Mouse (Mus musculus): ENCODE results near the gene Cul7. TPM values are rescaled to one million over a fixed set of nuclear protein-coding genes. Genes with fewer than 3 reads are reported as not detected.

Cul7 gene
- polyA plus RNA-seq (2015; fragmentation: Nextera tagmentation; extraction: Ambion mirVana), result 53.4 and 63.3 TPM in 2 replicates

DNA sequence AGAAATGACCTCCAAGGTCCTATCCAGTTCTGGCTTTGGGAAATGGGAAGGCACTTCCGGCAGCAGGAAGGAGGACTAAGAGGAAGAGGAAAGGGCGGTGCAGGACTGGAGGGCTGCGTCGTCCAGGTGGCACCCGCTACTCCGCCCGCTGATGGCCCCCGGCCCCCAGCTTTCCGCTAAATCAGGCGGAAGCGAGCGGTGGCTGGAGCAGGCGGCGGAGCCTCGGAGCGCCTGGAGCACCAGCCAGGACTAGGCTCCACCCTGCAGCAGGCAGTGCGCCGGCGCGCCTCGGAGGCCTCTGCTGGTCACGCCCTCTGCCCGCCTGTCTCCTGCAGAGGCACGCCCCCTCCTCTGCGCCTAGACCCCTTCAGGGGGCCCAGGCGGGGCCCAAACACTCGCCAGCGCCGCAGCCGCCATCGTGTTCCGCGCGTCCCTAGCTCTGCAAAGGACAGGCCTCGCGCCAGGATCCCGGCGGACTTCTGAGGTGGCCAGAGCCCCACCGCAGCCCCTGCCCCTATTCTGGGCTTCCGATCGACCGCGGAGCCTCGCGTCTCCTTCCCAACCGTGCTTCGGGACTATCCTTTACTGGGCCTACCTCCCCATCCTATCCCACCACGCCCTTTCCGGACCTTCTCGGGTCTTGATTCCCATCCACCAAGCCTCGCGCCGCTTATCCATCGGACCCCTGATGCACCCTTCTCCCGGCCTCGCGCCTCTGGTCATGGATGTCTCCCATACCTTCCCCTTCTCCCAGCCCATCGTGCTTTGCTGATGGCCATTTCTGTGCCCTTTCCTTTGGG is at the start of gene Cul7:
Gene Cul7 (plus strand): TSS at position 106 of the 800 bp plus-strand sequence.
- H3K27ac ChIP-seq, result peak within 1 kb of the TSS; percentile 98
- no peaks in the 10 kb centered on the region for H3K9me3 ChIP-seq
- peak within 1 kb of the TSS; percentile 92 for H3K9ac ChIP-seq
- WGBS, result under 1% methylated on average over 58 of the region's 58 CpGs
- peaks cover 52% of the 10 kb centered on the region for H3K4me1 ChIP-seq
- ATAC-seq (ENCODE audit: insufficient number of reproducible peaks, low FRiP score, low TSS enrichment, low read depth), result peak; percentile 95
- H3K4me3 ChIP-seq, result peak within 1 kb of the TSS; percentile 75
- no peaks in the 10 kb centered on the region for H3K27me3 ChIP-seq
- peaks cover 41% of the 10 kb centered on the region for H3K36me3 ChIP-seq
- peak within 1 kb of the TSS; percentile 58 for H3K4me2 ChIP-seq

DNA sequence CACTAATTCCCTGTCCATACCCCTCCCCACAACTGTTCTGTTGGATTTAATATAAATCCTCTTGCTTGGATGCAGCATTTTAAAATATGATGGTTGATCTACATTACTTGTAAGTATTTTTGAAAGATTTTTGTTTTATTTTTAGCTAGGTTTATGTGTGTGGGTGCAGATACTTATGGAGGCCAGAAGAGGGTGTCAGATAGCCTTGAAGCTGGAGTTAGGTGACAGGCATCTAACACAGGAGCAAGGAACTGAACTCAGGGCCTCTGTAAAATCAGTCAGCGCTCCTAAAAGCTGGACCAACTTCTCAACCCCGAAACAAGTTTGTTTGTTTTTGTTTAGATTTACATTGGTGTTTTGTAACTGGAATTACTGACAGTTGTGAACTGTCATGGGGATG is 49.6 kb upstream of the Cul7 start:
- H3K27me3 ChIP-seq, result no peaks in the 10 kb centered on the region
- H3K4me2 ChIP-seq, result no peak overlapping the region
- H3K9ac ChIP-seq, result no peak overlapping the region
- ATAC-seq (ENCODE audit: insufficient number of reproducible peaks, low FRiP score, low TSS enrichment, low read depth), result no peak
- H3K4me1 ChIP-seq, result peaks cover 20% of the 10 kb centered on the region
- WGBS, result 93% methylated on average over 2 of the region's 2 CpGs
- H3K4me3 ChIP-seq, result no peak overlapping the region
- no peak overlapping the region for H3K27ac ChIP-seq
- H3K36me3 ChIP-seq, result peaks cover 15% of the 10 kb centered on the region; the same call in 1 of the 2 replicates
- H3K9me3 ChIP-seq, result no peaks in the 10 kb centered on the region

DNA sequence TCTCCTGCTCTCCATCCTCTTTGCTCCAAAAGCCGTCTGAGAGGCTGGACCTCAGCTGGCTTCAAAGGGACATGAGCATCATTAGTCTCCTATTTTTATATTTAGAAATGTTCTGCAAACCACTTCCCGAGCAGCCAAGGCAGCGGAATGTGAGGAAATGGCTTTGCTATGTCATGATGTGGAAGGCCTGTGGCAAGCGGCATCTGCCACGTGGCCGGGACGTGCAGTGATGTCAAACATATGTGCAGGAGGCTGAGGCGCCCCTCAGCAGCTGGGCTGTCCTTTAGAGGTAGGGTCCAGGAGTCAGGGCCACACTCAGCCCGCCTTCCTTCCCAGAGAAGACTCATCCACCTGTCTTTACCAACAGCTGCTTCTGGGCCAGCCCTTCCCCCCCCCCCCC is 47.9 kb upstream of the Cul7 start:
- H3K27ac ChIP-seq, result peak overlapping the region; percentile 57
- H3K9ac ChIP-seq, result no peak overlapping the region
- H3K4me1 ChIP-seq, result peaks cover 26% of the 10 kb centered on the region

DNA sequence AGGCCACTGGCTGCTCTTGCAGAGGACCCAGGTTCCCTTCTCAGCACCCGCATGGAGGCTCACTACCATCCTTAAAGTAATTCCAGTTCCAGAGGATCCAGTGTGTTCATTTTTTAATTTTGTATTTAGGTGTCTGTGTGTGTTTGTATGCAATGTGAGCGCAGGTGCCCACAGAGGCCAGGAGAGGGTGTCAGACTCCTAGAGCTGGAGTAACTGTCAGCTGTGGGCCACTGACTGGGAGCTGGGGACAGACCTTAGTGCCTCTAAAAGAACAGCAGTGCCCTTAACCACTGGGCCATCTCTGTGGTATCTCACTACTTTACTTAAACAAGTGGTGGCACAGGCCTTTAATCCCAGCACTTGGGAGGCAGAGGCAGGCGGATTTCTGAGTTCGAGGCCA is 46.9 kb upstream of the Cul7 start:
- Histone ChIP-seq H3K36me3 (0 out of 2 replicates have a peak, but pooled peaks cover 3% of the 10 kb centered on the region), H3K4me2 (no peak overlapping the region), H3K9me3 (no peaks in the 10 kb centered on the region), H3K27ac (peak overlapping the region; percentile 4), H3K4me3 (no peak overlapping the region), H3K9ac (no peak overlapping the region), H3K4me1 (peaks cover 26% of the 10 kb centered on the region), H3K27me3 (no peaks in the 10 kb centered on the region)
- no peak for ATAC-seq (ENCODE audit: insufficient number of reproducible peaks, low FRiP score, low TSS enrichment, low read depth)
- WGBS, result 91% methylated on average over 4 of the region's 4 CpGs

More for the DNA sequence above, 47.9 kb upstream of the Cul7 start:
- Histone ChIP-seq H3K36me3 (peaks cover 12% of the 10 kb centered on the region; the same call in 1 of the 2 replicates), H3K4me2 (no peak overlapping the region), H3K9me3 (no peaks in the 10 kb centered on the region), H3K4me3 (no peak overlapping the region), H3K27me3 (no peaks in the 10 kb centered on the region)
- 0 out of 2 replicates have a peak, but pooled peaks have one; percentile 53 for ATAC-seq (ENCODE audit: insufficient number of reproducible peaks, low FRiP score, low TSS enrichment, low read depth)
- WGBS, result 38% methylated on average over 9 of the region's 9 CpGs

DNA sequence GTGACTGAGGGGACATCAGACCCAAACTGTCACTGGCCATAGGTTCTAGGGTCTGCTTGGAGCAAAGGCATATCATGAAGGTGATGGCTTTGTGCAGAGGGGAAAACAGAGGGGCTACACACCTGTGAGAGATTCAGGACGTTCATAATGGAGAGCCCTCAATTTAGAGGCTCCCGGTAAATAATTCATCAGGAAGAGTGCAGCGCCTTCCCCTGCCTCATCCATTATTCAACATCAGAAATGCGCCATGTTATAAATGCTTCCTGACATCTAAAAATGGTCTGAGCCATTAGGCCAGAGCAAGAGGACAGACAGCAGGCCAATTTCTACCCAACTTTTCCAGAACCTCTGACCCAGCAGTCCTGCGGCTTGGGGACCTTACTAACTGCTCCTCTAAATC is 45.0 kb upstream of the Cul7 start:
- WGBS, result 77% methylated on average over 5 of the region's 5 CpGs
- H3K27ac ChIP-seq, result 0 out of 2 replicates have a peak overlapping the region, but pooled peaks have one; percentile 7
- no peak for ATAC-seq (ENCODE audit: insufficient number of reproducible peaks, low FRiP score, low TSS enrichment, low read depth)

DNA sequence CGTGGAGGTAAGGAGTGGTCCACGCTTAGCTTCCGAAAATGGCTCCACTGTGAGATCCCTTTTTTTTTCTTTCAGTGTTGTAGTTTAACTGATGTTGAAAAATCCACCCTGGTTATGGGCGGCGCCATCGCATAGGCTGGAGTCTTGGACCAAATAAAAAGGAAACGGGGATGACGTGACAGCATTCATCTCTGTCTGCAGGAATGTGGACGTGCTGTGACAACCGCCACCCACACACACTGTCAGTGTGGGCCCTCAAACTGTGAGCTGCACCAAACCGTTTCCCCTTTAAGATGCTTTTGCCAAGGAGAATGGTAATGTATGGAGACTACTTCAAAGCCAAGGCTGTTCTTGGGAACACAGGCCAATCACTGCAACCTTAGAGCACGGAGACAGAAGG is 44.1 kb upstream of the Cul7 start:
- no peaks in the 10 kb centered on the region for H3K9me3 ChIP-seq
- H3K27me3 ChIP-seq, result no peaks in the 10 kb centered on the region
- no peaks in the 10 kb centered on the region for H3K36me3 ChIP-seq
- H3K27ac ChIP-seq, result no peak overlapping the region
- 68% methylated on average over 12 of the region's 12 CpGs for WGBS
- no peak for ATAC-seq (ENCODE audit: insufficient number of reproducible peaks, low FRiP score, low TSS enrichment, low read depth)
- H3K4me2 ChIP-seq, result no peak overlapping the region
- no peak overlapping the region for H3K4me3 ChIP-seq
- H3K9ac ChIP-seq, result no peak overlapping the region
- H3K4me1 ChIP-seq, result peaks cover 43% of the 10 kb centered on the region

More for the DNA sequence above, 45.0 kb upstream of the Cul7 start:
- H3K4me1 ChIP-seq, result peaks cover 35% of the 10 kb centered on the region
- H3K9ac ChIP-seq, result no peak overlapping the region
- H3K9me3 ChIP-seq, result no peaks in the 10 kb centered on the region
- no peak overlapping the region for H3K4me3 ChIP-seq
- no peaks in the 10 kb centered on the region for H3K36me3 ChIP-seq
- no peaks in the 10 kb centered on the region for H3K27me3 ChIP-seq
- no peak overlapping the region for H3K4me2 ChIP-seq

DNA sequence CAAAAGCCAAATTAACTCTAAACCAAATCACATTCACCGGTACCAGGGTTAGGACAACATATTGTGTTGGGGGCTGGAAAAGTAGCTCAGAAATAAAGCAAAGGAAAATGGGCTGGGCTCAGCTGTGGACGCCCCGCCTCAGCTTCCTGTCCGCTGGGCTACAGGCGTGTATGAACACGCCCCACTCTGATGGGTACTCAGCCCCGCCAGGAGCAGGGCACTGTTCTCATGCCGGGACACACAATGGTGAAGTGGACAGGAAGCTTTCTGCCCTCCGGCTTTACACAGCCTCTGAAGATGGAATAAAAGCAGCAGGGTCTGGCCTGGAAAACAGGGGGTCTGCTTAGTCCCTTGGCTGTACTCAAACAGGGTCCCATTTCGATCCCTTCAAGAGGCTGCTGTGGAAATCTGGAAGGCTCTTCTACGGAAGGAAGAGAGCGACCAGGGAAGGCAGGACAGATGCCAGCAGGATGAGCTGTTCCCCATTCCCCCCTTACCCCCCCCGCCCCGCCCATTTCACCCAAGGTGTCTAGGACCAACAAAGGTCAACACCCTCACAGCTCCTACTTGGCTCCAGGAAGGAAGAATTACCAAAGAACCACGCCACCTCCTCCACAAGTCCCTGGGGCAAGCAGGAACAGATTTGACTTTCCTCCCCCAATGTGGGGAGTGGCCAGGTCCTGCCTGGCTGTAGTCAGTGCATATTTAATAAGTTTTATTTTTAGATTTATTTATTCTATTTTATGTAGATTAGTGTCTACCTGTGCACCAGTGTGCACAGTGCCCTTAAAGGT is 40.2 kb upstream of the Cul7 start:
- H3K9ac ChIP-seq, result no peak overlapping the region

DNA sequence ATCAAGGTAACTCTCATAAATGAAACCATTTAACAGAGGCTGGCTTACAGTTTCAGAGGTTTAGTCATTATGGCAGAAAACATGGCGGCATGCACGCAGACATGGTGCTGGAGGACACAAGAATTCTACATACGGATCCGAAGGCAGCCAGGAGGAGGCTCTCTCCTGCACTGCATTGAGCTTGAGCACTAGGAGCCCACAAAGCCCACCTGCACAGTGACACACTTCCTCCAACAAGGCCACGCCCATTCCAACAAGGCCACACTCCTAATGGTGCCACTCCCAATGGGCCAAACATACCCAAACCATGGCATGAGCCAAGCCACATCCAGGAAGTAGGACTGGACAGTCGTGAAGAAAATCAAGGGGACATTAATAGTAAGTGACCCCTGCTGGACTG is 38.8 kb upstream of the Cul7 start:
- Histone ChIP-seq H3K4me1 (peaks cover 59% of the 10 kb centered on the region), H3K9ac (no peak overlapping the region), H3K9me3 (no peaks in the 10 kb centered on the region), H3K27me3 (no peaks in the 10 kb centered on the region), H3K27ac (no peak overlapping the region), H3K4me2 (no peak overlapping the region), H3K36me3 (no peaks in the 10 kb centered on the region), H3K4me3 (no peak overlapping the region)
- WGBS, result 93% methylated on average over 6 of the region's 6 CpGs
- ATAC-seq (ENCODE audit: insufficient number of reproducible peaks, low FRiP score, low TSS enrichment, low read depth), result no peak

More for the DNA sequence above, 40.2 kb upstream of the Cul7 start:
- 0 out of 2 replicates have a peak, but pooled peaks have one; percentile 50 for ATAC-seq (ENCODE audit: insufficient number of reproducible peaks, low FRiP score, low TSS enrichment, low read depth)
- Histone ChIP-seq H3K4me3 (no peak overlapping the region), H3K4me1 (peaks cover 65% of the 10 kb centered on the region), H3K27ac (peak overlapping the region; percentile 57; the same call in 1 of the 2 replicates), H3K4me2 (0 out of 2 replicates have a peak overlapping the region, but pooled peaks have one; percentile 1), H3K27me3 (no peaks in the 10 kb centered on the region), H3K9me3 (no peaks in the 10 kb centered on the region), H3K36me3 (no peaks in the 10 kb centered on the region)
- WGBS, result 37% methylated on average over 15 of the region's 15 CpGs

DNA sequence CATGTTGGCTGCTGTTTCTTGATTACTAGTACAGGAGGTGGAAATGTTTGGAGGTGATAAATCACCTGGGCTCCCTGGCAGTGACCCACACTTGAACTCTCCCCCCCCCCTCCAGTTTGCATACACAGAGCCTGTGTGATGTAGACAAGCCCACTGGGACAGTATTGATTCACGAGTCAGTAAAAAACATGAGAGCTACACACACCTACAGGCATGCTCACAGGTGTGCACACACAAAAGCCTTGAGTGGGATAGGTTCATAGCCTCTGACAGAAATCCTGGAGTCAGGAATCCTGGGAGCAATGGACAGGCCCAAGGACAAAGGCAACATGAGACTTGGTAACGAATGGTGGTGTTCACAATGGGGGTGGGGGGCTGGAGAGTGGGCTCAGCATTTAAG is 37.9 kb upstream of the Cul7 start:
- 26% methylated on average over 2 of the region's 2 CpGs for WGBS
- H3K27ac ChIP-seq, result peak overlapping the region; percentile 34
- no peak overlapping the region for H3K4me3 ChIP-seq
- no peak overlapping the region for H3K9ac ChIP-seq
- peak overlapping the region; percentile 14 for H3K4me2 ChIP-seq
- peaks cover 63% of the 10 kb centered on the region for H3K4me1 ChIP-seq
- H3K27me3 ChIP-seq, result no peaks in the 10 kb centered on the region
- no peak for ATAC-seq (ENCODE audit: insufficient number of reproducible peaks, low FRiP score, low TSS enrichment, low read depth)
- no peaks in the 10 kb centered on the region for H3K36me3 ChIP-seq
- no peaks in the 10 kb centered on the region for H3K9me3 ChIP-seq

DNA sequence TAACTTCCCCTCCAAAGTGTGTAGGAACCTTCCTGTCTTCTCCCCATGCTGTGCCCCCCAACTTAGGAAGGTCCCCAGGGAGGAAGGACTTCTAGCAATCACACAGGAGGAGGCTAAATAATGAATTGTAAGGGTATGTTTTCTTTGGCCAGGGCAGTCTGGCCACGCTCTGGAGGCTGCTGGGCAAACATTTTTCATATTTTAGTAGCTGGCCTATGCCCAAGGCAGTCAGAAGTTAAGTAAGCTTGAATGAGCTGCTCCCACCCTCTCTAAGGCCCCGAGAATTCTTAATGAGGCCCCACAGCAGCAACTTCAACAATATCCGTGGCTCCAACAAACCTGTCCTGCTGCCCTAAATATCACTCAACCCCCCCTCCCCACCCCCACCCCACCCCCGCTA is 37.3 kb upstream of the Cul7 start:
- no peaks in the 10 kb centered on the region for H3K9me3 ChIP-seq
- no peak overlapping the region for H3K4me3 ChIP-seq
- no peaks in the 10 kb centered on the region for H3K27me3 ChIP-seq
- H3K36me3 ChIP-seq, result no peaks in the 10 kb centered on the region
- WGBS, result 8% methylated on average over 4 of the region's 4 CpGs
- H3K4me1 ChIP-seq, result peaks cover 69% of the 10 kb centered on the region
- no peak overlapping the region for H3K9ac ChIP-seq
- H3K27ac ChIP-seq, result peak overlapping the region; percentile 34
- peak overlapping the region; percentile 14 for H3K4me2 ChIP-seq
- no peak for ATAC-seq (ENCODE audit: insufficient number of reproducible peaks, low FRiP score, low TSS enrichment, low read depth)

DNA sequence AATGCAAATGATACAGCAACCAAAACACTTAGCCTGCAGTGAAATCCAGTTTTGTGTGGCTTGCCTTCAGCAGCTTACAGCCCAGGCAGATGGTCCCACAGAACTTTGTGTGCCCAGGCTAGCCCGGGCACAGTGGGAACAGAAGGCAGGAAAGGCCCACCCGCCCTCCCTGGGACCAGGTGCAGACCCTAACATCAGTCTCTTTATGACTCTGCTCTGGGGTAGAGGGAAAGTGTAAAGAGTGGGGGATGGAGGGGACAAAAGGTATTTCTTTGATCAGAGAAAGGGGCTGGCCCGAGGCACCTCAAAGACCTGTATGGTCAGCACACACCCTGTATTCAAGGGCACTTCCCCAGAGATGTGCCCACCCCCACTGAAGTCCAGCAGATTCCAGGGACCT is 36.9 kb upstream of the Cul7 start:
- no peak overlapping the region for H3K9ac ChIP-seq
- H3K4me3 ChIP-seq, result no peak overlapping the region
- H3K27me3 ChIP-seq, result no peaks in the 10 kb centered on the region
- H3K27ac ChIP-seq, result peak overlapping the region; percentile 34
- WGBS, result 13% methylated on average over 3 of the region's 3 CpGs
- no peak for ATAC-seq (ENCODE audit: insufficient number of reproducible peaks, low FRiP score, low TSS enrichment, low read depth)
- no peaks in the 10 kb centered on the region for H3K9me3 ChIP-seq
- no peaks in the 10 kb centered on the region for H3K36me3 ChIP-seq
- no peak overlapping the region; the same call in 1 of the 2 replicates for H3K4me2 ChIP-seq
- peaks cover 73% of the 10 kb centered on the region for H3K4me1 ChIP-seq

DNA sequence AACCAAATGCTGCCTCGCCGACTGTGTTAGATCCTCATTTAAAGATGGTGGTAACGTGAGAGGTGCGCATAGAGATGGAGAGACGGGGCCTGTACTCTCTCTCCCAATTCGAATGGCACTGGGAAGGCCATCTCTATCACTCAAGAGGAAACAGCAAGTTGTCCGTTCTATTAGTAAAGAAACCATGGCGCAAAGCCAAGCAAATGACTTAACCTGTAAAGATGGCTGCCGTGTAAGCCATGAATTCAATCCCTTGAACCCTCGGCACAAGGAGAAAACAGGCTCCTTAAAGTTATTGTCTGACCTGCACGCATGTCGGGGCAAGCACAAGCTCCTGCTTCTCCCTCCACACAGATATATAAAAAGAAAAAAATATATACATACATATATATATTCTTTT is 32.3 kb upstream of the Cul7 start:
- ATAC-seq (ENCODE audit: insufficient number of reproducible peaks, low FRiP score, low TSS enrichment, low read depth), result no peak
- no peaks in the 10 kb centered on the region for H3K36me3 ChIP-seq
- no peaks in the 10 kb centered on the region for H3K9me3 ChIP-seq
- H3K27ac ChIP-seq, result peak overlapping the region; percentile 88
- 14% methylated on average over 12 of the region's 12 CpGs for WGBS
- H3K27me3 ChIP-seq, result no peaks in the 10 kb centered on the region
- H3K4me2 ChIP-seq, result peak overlapping the region; percentile 44
- H3K4me1 ChIP-seq, result peaks cover 84% of the 10 kb centered on the region
- peak overlapping the region; percentile 19 for H3K4me3 ChIP-seq
- H3K9ac ChIP-seq, result no peak overlapping the region
